Mouse (Mus musculus): ENCODE data around the gene Tubg2. TPM values are rescaled to one million over a fixed set of nuclear protein-coding genes. Genes with fewer than 3 reads are reported as not detected.
A peak's percentile ranks its signal among the peaks of the same experiment; 100 is the strongest.

Gene Tubg2
- total and polyA plus RNA-seq, 2 experiments from 2014 or later = 1.8 TPM; not detected in 1

- H3K9me3 ChIP-seq (replicated peaks; ENCODE audit: control insufficient read depth, low read length) = no peaks in the 10 kb centered on the region
- H3K4me1 ChIP-seq (ENCODE audit: control insufficient read depth, insufficient read depth) = peaks cover 15% of the 10 kb centered on the region
- peaks cover 70% of the 10 kb centered on the region for H3K36me3 ChIP-seq (replicated peaks; ENCODE audit: control insufficient read depth, insufficient read depth, low read length)
- no peaks in the 10 kb centered on the region for H3K27me3 ChIP-seq (ENCODE audit: control insufficient read depth, insufficient read depth, low read length)
- no peak overlapping the region for H3K27ac ChIP-seq (ENCODE audit: low read depth)
- no peak for DNase-seq (ENCODE audit: low spot score)
- WGBS = 63% methylated on average over 35 of the region's 35 CpGs
- ATAC-seq (ENCODE audit: insufficient read depth, low read depth) = no peak
- no peak overlapping the region for H3K4me2 ChIP-seq (ENCODE audit: low read depth, low read length)
- TF ChIP-seq EP300 (IDR thresholded peaks at IDR 0.05; ENCODE audit: low read depth) (no peak), CTCF (IDR thresholded peaks at IDR 0.05; ENCODE audit: low read depth) (no peak)
- no peak overlapping the region for H3K4me3 ChIP-seq (ENCODE audit: low read depth, low read length)
- no peak overlapping the region for H3K9ac ChIP-seq (replicated peaks; ENCODE audit: low read depth, low read length)
Observed at GRCm38 (mm10) chr11:101164677-101165580, 9.2 kb downstream of the Tubg2 start.

- H3K27me3 ChIP-seq (ENCODE audit: control insufficient read depth, insufficient read depth, low read length) = no peaks in the 10 kb centered on the region
- TF ChIP-seq CTCF (IDR thresholded peaks at IDR 0.05; ENCODE audit: low read depth) = no peak
- no peak for DNase-seq (ENCODE audit: low spot score)
Observed at GRCm38 (mm10) chr11:101166357-101166756, 10.7 kb downstream of the Tubg2 start.

GRCm38 (mm10) chr11:101167211-101167962, 11.7 kb downstream of the Tubg2 start:
- H3K27ac ChIP-seq (ENCODE audit: low read depth) = no peak overlapping the region
- TF ChIP-seq CTCF (IDR thresholded peaks at IDR 0.05; ENCODE audit: low read depth) = no peak
- no peak for TF ChIP-seq EP300 (IDR thresholded peaks at IDR 0.05; ENCODE audit: low read depth)
- H3K4me2 ChIP-seq (ENCODE audit: low read depth, low read length) = no peak overlapping the region
- H3K4me1 ChIP-seq (ENCODE audit: control insufficient read depth, insufficient read depth) = peaks cover 15% of the 10 kb centered on the region
- H3K4me3 ChIP-seq (ENCODE audit: low read depth, low read length) = no peak overlapping the region
- ATAC-seq (ENCODE audit: insufficient read depth, low read depth) = no peak
- H3K9ac ChIP-seq (replicated peaks; ENCODE audit: low read depth, low read length) = no peak overlapping the region
- no peaks in the 10 kb centered on the region for H3K9me3 ChIP-seq (replicated peaks; ENCODE audit: control insufficient read depth, low read length)
- peaks cover 57% of the 10 kb centered on the region for H3K36me3 ChIP-seq (replicated peaks; ENCODE audit: control insufficient read depth, insufficient read depth, low read length)
- DNase-seq (ENCODE audit: low spot score) = no peak
- 81% methylated on average over 19 of the region's 19 CpGs for WGBS
- no peaks in the 10 kb centered on the region for H3K27me3 ChIP-seq (ENCODE audit: control insufficient read depth, insufficient read depth, low read length)

More at GRCm38 (mm10) chr11:101166357-101166756, 10.7 kb downstream of the Tubg2 start:
- Histone ChIP-seq H3K27ac (ENCODE audit: low read depth) (no peak overlapping the region), H3K4me1 (ENCODE audit: control insufficient read depth, insufficient read depth) (peaks cover 15% of the 10 kb centered on the region), H3K9ac (replicated peaks; ENCODE audit: low read depth, low read length) (no peak overlapping the region), H3K4me2 (ENCODE audit: low read depth, low read length) (no peak overlapping the region), H3K4me3 (ENCODE audit: low read depth, low read length) (no peak overlapping the region), H3K36me3 (replicated peaks; ENCODE audit: control insufficient read depth, insufficient read depth, low read length) (peaks cover 67% of the 10 kb centered on the region), H3K9me3 (replicated peaks; ENCODE audit: control insufficient read depth, low read length) (no peaks in the 10 kb centered on the region)
- 85% methylated on average over 14 of the region's 14 CpGs for WGBS
- ATAC-seq (ENCODE audit: insufficient read depth, low read depth) = no peak

- Histone ChIP-seq H3K4me3 (ENCODE audit: low read depth, low read length) (no peak overlapping the region), H3K4me2 (ENCODE audit: low read depth, low read length) (no peak overlapping the region), H3K4me1 (ENCODE audit: control insufficient read depth, insufficient read depth) (peaks cover 17% of the 10 kb centered on the region), H3K27ac (ENCODE audit: low read depth) (no peak overlapping the region), H3K9ac (replicated peaks; ENCODE audit: low read depth, low read length) (no peak overlapping the region), H3K9me3 (replicated peaks; ENCODE audit: control insufficient read depth, low read length) (no peaks in the 10 kb centered on the region), H3K36me3 (replicated peaks; ENCODE audit: control insufficient read depth, insufficient read depth, low read length) (peaks cover 51% of the 10 kb centered on the region), H3K27me3 (ENCODE audit: control insufficient read depth, insufficient read depth, low read length) (no peaks in the 10 kb centered on the region)
- ATAC-seq (ENCODE audit: insufficient read depth, low read depth) (no peak), DNase-seq (ENCODE audit: low spot score) (no peak)
- TF ChIP-seq CTCF (IDR thresholded peaks at IDR 0.05; ENCODE audit: low read depth) (no peak), EP300 (IDR thresholded peaks at IDR 0.05; ENCODE audit: low read depth) (no peak)
- WGBS = 67% methylated on average over 8 of the region's 8 CpGs
Observed at GRCm38 (mm10) chr11:101167963-101168300, 12.2 kb downstream of the Tubg2 start.

- no peak for TF ChIP-seq CTCF (IDR thresholded peaks at IDR 0.05; ENCODE audit: low read depth)
- no peak for TF ChIP-seq EP300 (IDR thresholded peaks at IDR 0.05; ENCODE audit: low read depth)
- no peak for ATAC-seq (ENCODE audit: insufficient read depth, low read depth)
- Histone ChIP-seq H3K9me3 (replicated peaks; ENCODE audit: control insufficient read depth, low read length) (no peaks in the 10 kb centered on the region), H3K4me3 (ENCODE audit: low read depth, low read length) (peak overlapping the region; percentile 80), H3K4me1 (ENCODE audit: control insufficient read depth, insufficient read depth) (peaks cover 22% of the 10 kb centered on the region), H3K9ac (replicated peaks; ENCODE audit: low read depth, low read length) (no peak overlapping the region), H3K4me2 (ENCODE audit: low read depth, low read length) (peak overlapping the region; percentile 86), H3K36me3 (replicated peaks; ENCODE audit: control insufficient read depth, insufficient read depth, low read length) (peaks cover 46% of the 10 kb centered on the region), H3K27ac (ENCODE audit: low read depth) (no peak overlapping the region), H3K27me3 (ENCODE audit: control insufficient read depth, insufficient read depth, low read length) (no peaks in the 10 kb centered on the region)
- 71% methylated on average over 18 of the region's 18 CpGs for WGBS
- no peak for DNase-seq (ENCODE audit: low spot score)
Observed at GRCm38 (mm10) chr11:101168301-101168980, 12.7 kb downstream of the Tubg2 start.
